Mouse (Mus musculus) kidney, adult 2 months (tissue): ENCODE data around the gene Tenm3.

Source experiments
- CTCF ChIP-seq: fragments of 200-500 bp; conservative IDR thresholded peaks from 2 replicates; pipeline ENCODE4 v1.5.1; 2011; ENCODE audit warnings: low read depth, mild to moderate bottlenecking, control low read depth, low read length, moderate library complexity, mixed read lengths; ENCODE audit not compliant: insufficient read depth, insufficient read length
- POLR2A ChIP-seq: fragments of 200-500 bp; IDR thresholded peaks from one replicate; pipeline ENCODE4 v1.6.1; 2011; ENCODE audit warnings: low read depth, low read length, control low read depth

DNA sequence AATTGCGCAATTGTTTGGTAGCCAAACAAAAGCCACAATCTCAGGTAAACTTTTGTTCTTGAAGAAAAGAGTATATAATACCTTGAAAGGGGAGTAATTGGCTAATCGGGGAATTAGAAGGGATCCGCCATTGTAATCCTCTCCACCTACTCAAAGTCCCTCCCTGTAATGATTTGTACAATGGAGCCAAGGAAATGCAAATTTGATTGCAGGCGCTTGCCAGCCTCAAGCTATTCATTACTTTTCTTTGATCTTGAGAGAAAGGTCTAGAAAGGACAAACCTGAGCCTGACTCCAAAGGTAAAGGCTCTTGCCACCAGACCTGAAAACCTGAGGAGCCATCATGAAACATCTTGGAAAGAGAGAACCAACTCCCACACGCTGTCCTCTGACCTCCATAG, 91.8 kb downstream of the Tenm3 start:
- TF ChIP-seq CTCF: no peak
- no peak for TF ChIP-seq POLR2A
